Mouse (Mus musculus) embryonic stem cell, embryonic (primary cell): ENCODE results near the gene Gm6176.
"Not testable (repeated sequence)": the region's sequence is repeated elsewhere in the genome, so short reads cannot be mapped to it uniquely, and the experiment has no call there.

Experiments used
- CTCF ChIA-PET, 4 experiments: fragments of 300-600 bp in 2 of 4; fragments of 350-600 bp in 2 of 4; sonication (Branson Sonifier 250); formaldehyde crosslinking; loops; one replicate each; lab custom pipeline; 2022; ENCODE audit warnings: inconsistent platforms in 2 of 4; lab: Charles Lee
- POLR2A ChIA-PET, 4 experiments: fragments of 300-600 bp in 2 of 4; fragments of 350-600 bp in 2 of 4; sonication (Branson Sonifier 250); formaldehyde crosslinking; loops; one replicate each; lab custom pipeline; 2022; ENCODE audit warnings: antibody characterized with exemption in 4 of 4, inconsistent platforms in 1 of 4; lab: Charles Lee

Gm6176 gene

GRCm38 (mm10) chr7:22056205-22056604 lies at the start of gene Gm6176:
TSS of gene Gm6176 (minus strand) at chr7:22056305.
- POLR2A ChIA-PET, CTCF ChIA-PET: not testable (repeated sequence)

DNA sequence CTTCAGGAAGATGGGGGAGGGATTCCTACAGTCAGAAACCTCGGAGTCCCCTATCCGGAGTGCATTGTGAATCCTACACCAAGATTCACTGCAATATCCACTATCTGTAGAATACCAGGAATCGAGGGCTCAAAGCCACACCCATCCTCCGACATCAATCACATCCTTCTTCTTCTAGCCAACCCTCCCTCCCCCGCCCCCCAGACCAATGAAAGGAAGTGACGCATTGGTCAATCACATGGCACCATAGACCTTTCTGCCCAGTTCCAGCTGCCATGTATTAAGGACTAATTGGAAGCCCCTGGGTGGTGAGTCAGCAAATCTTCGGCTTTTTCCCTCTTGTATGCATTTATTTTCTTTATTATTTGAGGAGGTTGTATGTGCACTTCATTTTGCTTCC lies 12.7 kb upstream of the Gm6176 start, which contains the start of gene Vmn1r139:
Gene Vmn1r139, plus strand, starts transcription at position 301 of the 400 bp plus-strand sequence.
- POLR2A ChIA-PET, result not testable (repeated sequence)

GRCm38 (mm10) chr7:22028797-22029196 lies 27.3 kb downstream of the Gm6176 start, which contains the start of gene Vmn1r138:
TSS of gene Vmn1r138 (minus strand) at chr7:22028897.
- POLR2A ChIA-PET, CTCF ChIA-PET: not testable (repeated sequence)

More for the DNA sequence above, 12.7 kb upstream of the Gm6176 start, which contains the start of gene Vmn1r139:
- CTCF ChIA-PET, result not testable (repeated sequence)
